Mouse (Mus musculus) bone marrow, adult 2 months (tissue): ENCODE measurements around the gene Cib4.

Source experiments
- CTCF ChIP-seq: fragments of 200-500 bp; IDR thresholded peaks from 2 replicates; pipeline ENCODE4 v1.5.1; 2011; ENCODE audit warnings: low read length, control low read depth; ENCODE audit not compliant: control insufficient read depth, insufficient read depth
- POLR2A ChIP-seq: fragments of 200-500 bp; IDR thresholded peaks from 2 replicates; pipeline ENCODE4 v1.6.1; 2011; ENCODE audit warnings: low read depth, mild to moderate bottlenecking, control low read depth, low read length, borderline replicate concordance; ENCODE audit not compliant: control insufficient read depth

GRCm38 (mm10) chr5:30577251-30577650, 31.6 kb upstream of the Cib4 start:
- no peak for TF ChIP-seq POLR2A
- no peak for TF ChIP-seq CTCF
